Mouse (Mus musculus): Measurements from ENCODE around the gene C2cd2. TPM values are rescaled to one million over a fixed set of nuclear protein-coding genes. Genes with fewer than 3 reads are reported as not detected.

The C2cd2 gene
- polyA plus RNA-seq (2015; fragmentation: Nextera tagmentation; extraction: Ambion mirVana), result 22.7 and 28.2 TPM in 2 replicates

GRCm38 (mm10) chr16:97962151-97962948 lies at the start of gene C2cd2, which contains the start of gene Zbtb21:
Gene C2cd2 (minus strand): TSS chr16:97962598.
Gene Zbtb21 (minus strand): TSS chr16:97962622.

GRCm38 (mm10) chr16:97996616-97997382 lies 34.4 kb upstream of the C2cd2 start, which contains the start of gene B230307C23Rik:
Gene B230307C23Rik (plus strand): TSS chr16:97997315.

GRCm38 (mm10) chr16:97851741-97852319 lies 110.6 kb downstream of the C2cd2 start, which contains the start of gene Prdm15:
Gene Prdm15 (minus strand): TSS chr16:97851850.

Small RNA genes within 50 kb of the gene (microRNA-seq; reads per million reads assigned to microRNA genes)
- not detected for gene Mir6964

Other genes with a start within 250 kb of the C2cd2 start
- 19.4 and 20.4 TPM in 2 replicates for gene Ripk4, start 198.8 kb downstream of the C2cd2 start, polyA plus RNA-seq (2015; fragmentation: Nextera tagmentation; extraction: Ambion mirVana)
- gene Prdm15, start 110.7 kb downstream of the C2cd2 start, polyA plus RNA-seq (2015; fragmentation: Nextera tagmentation; extraction: Ambion mirVana), result 3.5 and 3.9 TPM in 2 replicates
- gene Zbtb21, start within 50 bp of the C2cd2 start, polyA plus RNA-seq (2015; fragmentation: Nextera tagmentation; extraction: Ambion mirVana), result 6.4 and 8.2 TPM in 2 replicates
- gene B230307C23Rik, start 34.7 kb upstream of the C2cd2 start, polyA plus RNA-seq (2015; fragmentation: Nextera tagmentation; extraction: Ambion mirVana), result 17.0 and 19.6 TPM in 2 replicates
- gene A630089N07Rik, start 119.9 kb upstream of the C2cd2 start, polyA plus RNA-seq (2015; fragmentation: Nextera tagmentation; extraction: Ambion mirVana), result 4.0 and 4.6 TPM in 2 replicates